Mouse (Mus musculus): ENCODE measurements around the gene Cers3. TPM values are rescaled to one million over a fixed set of nuclear protein-coding genes. Genes with fewer than 3 reads are reported as not detected.
A peak's percentile ranks its signal among the peaks of the same experiment; 100 is the strongest.

Cers3 gene
- polyA plus RNA-seq, 1 experiment from 2014 or later: 7.8 TPM

GRCm38 (mm10) chr7:66779944-66780942 lies 36.9 kb downstream of the Cers3 start:
- peaks cover 13% of the 10 kb centered on the region for H3K4me1 ChIP-seq
- H3K9ac ChIP-seq: no peak overlapping the region
- H3K4me3 ChIP-seq: no peak overlapping the region
- H3K9me3 ChIP-seq: no peaks in the 10 kb centered on the region
- ATAC-seq (ENCODE audit: insufficient number of reproducible peaks, insufficient read depth, low FRiP score, low TSS enrichment, low read depth): no peak
- 55% methylated on average over 10 of the region's 10 CpGs for WGBS
- H3K4me2 ChIP-seq: no peak overlapping the region
- H3K27ac ChIP-seq: no peak overlapping the region
- no peaks in the 10 kb centered on the region for H3K27me3 ChIP-seq
- H3K36me3 ChIP-seq: no peaks in the 10 kb centered on the region

GRCm38 (mm10) chr7:66786476-66786875 lies 43.2 kb downstream of the Cers3 start:
- ATAC-seq (ENCODE audit: insufficient number of reproducible peaks, insufficient read depth, low FRiP score, low TSS enrichment, low read depth): no peak
- H3K4me1 ChIP-seq: peaks cover 22% of the 10 kb centered on the region
- H3K4me3 ChIP-seq: no peak overlapping the region
- no peaks in the 10 kb centered on the region for H3K27me3 ChIP-seq
- no peaks in the 10 kb centered on the region for H3K36me3 ChIP-seq
- no peaks in the 10 kb centered on the region for H3K9me3 ChIP-seq
- H3K9ac ChIP-seq: no peak overlapping the region
- no peak overlapping the region; the same call in 1 of the 2 replicates for H3K27ac ChIP-seq
- H3K4me2 ChIP-seq: no peak overlapping the region
- WGBS: 65% methylated on average over 3 of the region's 3 CpGs

GRCm38 (mm10) chr7:66787816-66788215 lies 44.5 kb downstream of the Cers3 start:
- H3K9me3 ChIP-seq: no peaks in the 10 kb centered on the region
- H3K27me3 ChIP-seq: no peaks in the 10 kb centered on the region
- no peak overlapping the region for H3K4me3 ChIP-seq
- no peak overlapping the region for H3K4me2 ChIP-seq
- no peaks in the 10 kb centered on the region for H3K36me3 ChIP-seq
- H3K27ac ChIP-seq: no peak overlapping the region
- 32% methylated on average over 2 of the region's 2 CpGs for WGBS
- H3K9ac ChIP-seq: no peak overlapping the region
- no peak for ATAC-seq (ENCODE audit: insufficient number of reproducible peaks, insufficient read depth, low FRiP score, low TSS enrichment, low read depth)
- peaks cover 22% of the 10 kb centered on the region for H3K4me1 ChIP-seq

- H3K9me3 ChIP-seq: no peaks in the 10 kb centered on the region
- WGBS: 25% methylated on average over 8 of the region's 8 CpGs
- no peak overlapping the region for H3K4me3 ChIP-seq
- ATAC-seq (ENCODE audit: insufficient number of reproducible peaks, insufficient read depth, low FRiP score, low TSS enrichment, low read depth): 0 out of 2 replicates have a peak, but pooled peaks have one; percentile 32
- no peaks in the 10 kb centered on the region for H3K36me3 ChIP-seq
- no peak overlapping the region for H3K27ac ChIP-seq
- H3K27me3 ChIP-seq: no peaks in the 10 kb centered on the region
- no peak overlapping the region for H3K4me2 ChIP-seq
- peaks cover 22% of the 10 kb centered on the region for H3K4me1 ChIP-seq
- H3K9ac ChIP-seq: no peak overlapping the region
Observed at GRCm38 (mm10) chr7:66789860-66790748, 46.8 kb downstream of the Cers3 start.

- no peaks in the 10 kb centered on the region for H3K27me3 ChIP-seq
- H3K4me3 ChIP-seq: no peak overlapping the region
- peaks cover 20% of the 10 kb centered on the region for H3K4me1 ChIP-seq
- H3K9me3 ChIP-seq: no peaks in the 10 kb centered on the region
- H3K36me3 ChIP-seq: no peaks in the 10 kb centered on the region
- no peak overlapping the region for H3K27ac ChIP-seq
- no peak overlapping the region for H3K9ac ChIP-seq
- 95% methylated on average over 3 of the region's 3 CpGs for WGBS
- H3K4me2 ChIP-seq: no peak overlapping the region
- ATAC-seq (ENCODE audit: insufficient number of reproducible peaks, insufficient read depth, low FRiP score, low TSS enrichment, low read depth): no peak
Observed at GRCm38 (mm10) chr7:66791022-66791421, 47.7 kb downstream of the Cers3 start.

- 33% methylated on average over 1 of the region's 1 CpGs for WGBS
- H3K4me3 ChIP-seq: no peak overlapping the region
- H3K4me2 ChIP-seq: no peak overlapping the region
- no peak overlapping the region for H3K9ac ChIP-seq
- no peaks in the 10 kb centered on the region for H3K27me3 ChIP-seq
- no peaks in the 10 kb centered on the region for H3K36me3 ChIP-seq
- no peak for ATAC-seq (ENCODE audit: insufficient number of reproducible peaks, insufficient read depth, low FRiP score, low TSS enrichment, low read depth)
- peaks cover 21% of the 10 kb centered on the region for H3K4me1 ChIP-seq
- H3K27ac ChIP-seq: peak overlapping the region; percentile 55; the same call in 1 of the 2 replicates
- no peaks in the 10 kb centered on the region for H3K9me3 ChIP-seq
Observed at GRCm38 (mm10) chr7:66796909-66797308, 53.6 kb downstream of the Cers3 start.

GRCm38 (mm10) chr7:66797345-66797744 lies 54.0 kb downstream of the Cers3 start:
- no peak for ATAC-seq (ENCODE audit: insufficient number of reproducible peaks, insufficient read depth, low FRiP score, low TSS enrichment, low read depth)
- 84% methylated on average over 1 of the region's 1 CpGs for WGBS

GRCm38 (mm10) chr7:66798826-66799225 lies 55.5 kb downstream of the Cers3 start:
- no peak for ATAC-seq (ENCODE audit: insufficient number of reproducible peaks, insufficient read depth, low FRiP score, low TSS enrichment, low read depth)
- 0 out of 2 replicates have a peak overlapping the region, but pooled peaks have one; percentile 16 for H3K27ac ChIP-seq
- peaks cover 21% of the 10 kb centered on the region for H3K4me1 ChIP-seq
- H3K27me3 ChIP-seq: no peaks in the 10 kb centered on the region
- H3K9ac ChIP-seq: no peak overlapping the region
- H3K9me3 ChIP-seq: no peaks in the 10 kb centered on the region
- no peaks in the 10 kb centered on the region for H3K36me3 ChIP-seq
- H3K4me3 ChIP-seq: no peak overlapping the region
- WGBS: 16% methylated on average over 5 of the region's 5 CpGs
- H3K4me2 ChIP-seq: no peak overlapping the region

More at GRCm38 (mm10) chr7:66797345-66797744, 54.0 kb downstream of the Cers3 start:
- no peaks in the 10 kb centered on the region for H3K36me3 ChIP-seq
- no peak overlapping the region for H3K4me3 ChIP-seq
- H3K4me1 ChIP-seq: peaks cover 21% of the 10 kb centered on the region
- no peak overlapping the region for H3K27ac ChIP-seq
- no peaks in the 10 kb centered on the region for H3K27me3 ChIP-seq
- H3K9me3 ChIP-seq: no peaks in the 10 kb centered on the region
- H3K9ac ChIP-seq: no peak overlapping the region
- no peak overlapping the region for H3K4me2 ChIP-seq

- 67% methylated on average over 5 of the region's 5 CpGs for WGBS
- H3K4me3 ChIP-seq: no peak overlapping the region
- H3K4me1 ChIP-seq: peaks cover 21% of the 10 kb centered on the region
- no peak overlapping the region for H3K4me2 ChIP-seq
- H3K27me3 ChIP-seq: no peaks in the 10 kb centered on the region
- no peak for ATAC-seq (ENCODE audit: insufficient number of reproducible peaks, insufficient read depth, low FRiP score, low TSS enrichment, low read depth)
- no peak overlapping the region for H3K27ac ChIP-seq
- no peaks in the 10 kb centered on the region for H3K9me3 ChIP-seq
- H3K9ac ChIP-seq: no peak overlapping the region
- H3K36me3 ChIP-seq: no peaks in the 10 kb centered on the region
Observed at GRCm38 (mm10) chr7:66800784-66801183, 57.5 kb downstream of the Cers3 start.

GRCm38 (mm10) chr7:66801785-66802184 lies 58.5 kb downstream of the Cers3 start:
- H3K4me1 ChIP-seq: peaks cover 18% of the 10 kb centered on the region
- no peak overlapping the region for H3K4me3 ChIP-seq
- H3K4me2 ChIP-seq: no peak overlapping the region
- no peaks in the 10 kb centered on the region for H3K27me3 ChIP-seq
- H3K36me3 ChIP-seq: no peaks in the 10 kb centered on the region
- no peak for ATAC-seq (ENCODE audit: insufficient number of reproducible peaks, insufficient read depth, low FRiP score, low TSS enrichment, low read depth)
- H3K27ac ChIP-seq: no peak overlapping the region
- H3K9me3 ChIP-seq: no peaks in the 10 kb centered on the region
- no peak overlapping the region for H3K9ac ChIP-seq

- H3K9ac ChIP-seq: no peak overlapping the region
- no peak for ATAC-seq (ENCODE audit: insufficient number of reproducible peaks, insufficient read depth, low FRiP score, low TSS enrichment, low read depth)
- H3K9me3 ChIP-seq: no peaks in the 10 kb centered on the region
- H3K4me3 ChIP-seq: no peak overlapping the region
- H3K36me3 ChIP-seq: no peaks in the 10 kb centered on the region
- no peak overlapping the region for H3K4me2 ChIP-seq
- H3K27me3 ChIP-seq: no peaks in the 10 kb centered on the region
- 55% methylated on average over 5 of the region's 5 CpGs for WGBS
- peaks cover 11% of the 10 kb centered on the region for H3K4me1 ChIP-seq
- no peak overlapping the region for H3K27ac ChIP-seq
Observed at GRCm38 (mm10) chr7:66803798-66804197, 60.5 kb downstream of the Cers3 start.
